Mouse (Mus musculus): ENCODE results near the gene Peak1.

- TF ChIP-seq GATA1 (IDR thresholded peaks at IDR 0.05; ENCODE audit: borderline replicate concordance, low read length) (no peak), FLI1 (IDR thresholded peaks at IDR 0.05; ENCODE audit: low read length) (no peak)
Observed at GRCm38 (mm10) chr9:56346321-56346720, 71.5 kb downstream of the Peak1 start.
